Mouse (Mus musculus) forebrain, embryonic 13.5 days (tissue): Measurements from ENCODE around the gene Sgcb. TPM values are rescaled to one million over a fixed set of nuclear protein-coding genes. Genes with fewer than 3 reads are reported as not detected.

ENCODE experiments used
- ATAC-seq: fragments of 200-750 bp; cut with Nextera tagmentation; 2 replicates; pipeline ENCODE4 v1.8.0; 2017
- H3K27ac ChIP-seq: fragments of 300-500 bp; sonication (generic); 2 replicates; pipeline ENCODE4 v1.5.1; 2015; ENCODE audit warnings: inconsistent platforms, mild to moderate bottlenecking, moderate library complexity
- H3K27me3 ChIP-seq: fragments of 300-500 bp; sonication (generic); 2 replicates; pipeline ENCODE4 v1.6.1; 2015; ENCODE audit warnings: mild to moderate bottlenecking, inconsistent platforms
- H3K36me3 ChIP-seq: fragments of 300-500 bp; sonication (generic); 2 replicates; pipeline ENCODE4 v1.6.1; 2015; ENCODE audit warnings: mild to moderate bottlenecking, inconsistent platforms; ENCODE audit not compliant: poor library complexity, severe bottlenecking
- H3K4me1 ChIP-seq: fragments of 300-500 bp; sonication (generic); 2 replicates; pipeline ENCODE4 v1.6.1; 2015; ENCODE audit warnings: inconsistent platforms
- H3K4me2 ChIP-seq: fragments of 300-500 bp; sonication (generic); 2 replicates; pipeline ENCODE4 v1.6.1; 2015; ENCODE audit warnings: inconsistent platforms, mild to moderate bottlenecking, moderate library complexity
- H3K4me3 ChIP-seq: fragments of 300-500 bp; sonication (generic); 2 replicates; pipeline ENCODE4 v1.5.1; 2015; ENCODE audit warnings: mild to moderate bottlenecking, inconsistent platforms
- H3K9ac ChIP-seq: fragments of 300-500 bp; sonication (generic); 2 replicates; pipeline ENCODE4 v1.6.1; 2015; ENCODE audit warnings: mild to moderate bottlenecking, inconsistent platforms
- H3K9me3 ChIP-seq: fragments of 300-500 bp; sonication (generic); replicated peaks from 2 replicates; pipeline ENCODE4 v1.6.1; 2016; ENCODE audit warnings: inconsistent platforms
- WGBS: fragments of 180-500 bp; shearing (Covaris S2); methylation state at CpG from one replicate; pipeline ENCODE4 v1.1.7; 2015; 5-methylcytosine and 5-hydroxymethylcytosine counted together
- polyA plus RNA-seq: library from polyadenylated mRNA; unstranded; fragments of >200 nt; fragmentation: Nextera tagmentation; extraction: Ambion mirVana; gene quantifications from 2 replicates; pipeline ENCODE4 v1.2.1, GENCODE M21; 2015

The Sgcb gene
- polyA plus RNA-seq, 1 experiment from 2014 or later, result 20.5 TPM

DNA sequence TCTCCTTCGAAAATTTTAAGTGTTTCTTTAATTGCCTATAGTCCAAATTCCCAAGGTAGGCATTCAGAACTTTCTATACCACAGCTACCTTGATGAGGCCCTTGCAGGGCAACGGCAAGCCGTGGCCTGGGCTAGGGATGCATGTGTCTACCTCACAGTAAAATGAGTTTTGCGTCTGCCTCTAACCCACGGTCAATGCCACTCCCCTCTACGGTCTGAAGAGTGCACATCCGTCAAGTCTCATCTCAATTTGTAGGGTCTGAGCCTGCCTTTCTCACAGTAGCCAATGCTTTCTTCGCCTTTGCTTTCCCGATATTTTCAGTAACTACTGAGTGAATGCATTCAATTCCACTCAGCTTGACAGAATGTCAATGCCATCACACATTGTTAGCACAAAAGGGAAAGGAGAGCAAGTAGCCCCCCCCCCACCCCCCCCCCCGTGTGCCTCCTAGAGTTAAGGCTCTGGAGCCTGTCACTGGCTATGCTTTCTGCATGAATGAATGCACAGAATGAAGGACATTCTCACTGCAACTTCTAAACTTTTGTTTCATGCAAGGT is 16.5 kb downstream of the Sgcb start:
- Histone ChIP-seq H3K27me3 (no peaks in the 10 kb centered on the region), H3K4me3 (no peak overlapping the region), H3K4me1 (peaks cover 6% of the 10 kb centered on the region; the same call in 1 of the 2 replicates), H3K4me2 (no peak overlapping the region), H3K36me3 (peaks cover 20% of the 10 kb centered on the region), H3K27ac (no peak overlapping the region), H3K9me3 (no peaks in the 10 kb centered on the region), H3K9ac (no peak overlapping the region)
- 36% methylated on average over 10 of the region's 10 CpGs for WGBS
- ATAC-seq, result no peak

DNA sequence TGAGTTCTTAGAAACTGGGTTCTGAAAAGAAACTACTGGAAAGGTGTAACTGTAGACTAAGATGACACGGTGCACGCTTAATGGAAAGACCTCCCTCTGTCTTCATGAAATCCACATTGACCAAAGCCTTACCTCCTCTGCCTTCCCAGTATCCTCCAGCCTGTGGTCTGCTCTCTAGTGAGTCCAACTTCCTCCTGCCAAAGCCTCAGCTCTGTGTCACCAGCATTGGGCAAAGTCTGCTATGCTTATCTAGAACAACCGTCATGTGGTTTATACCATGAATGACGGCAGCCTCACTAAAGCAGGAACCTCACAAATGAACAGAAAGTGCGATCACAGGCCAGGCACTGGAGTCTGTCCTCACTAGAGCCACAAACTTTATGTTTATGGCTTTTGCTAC is 17.4 kb downstream of the Sgcb start:
- Histone ChIP-seq H3K4me3 (no peak overlapping the region), H3K27ac (no peak overlapping the region), H3K36me3 (peaks cover 14% of the 10 kb centered on the region), H3K4me1 (peaks cover 6% of the 10 kb centered on the region; the same call in 1 of the 2 replicates), H3K9ac (no peak overlapping the region), H3K9me3 (no peaks in the 10 kb centered on the region), H3K27me3 (no peaks in the 10 kb centered on the region), H3K4me2 (no peak overlapping the region)
- ATAC-seq, result no peak
- 91% methylated on average over 5 of the region's 5 CpGs for WGBS

DNA sequence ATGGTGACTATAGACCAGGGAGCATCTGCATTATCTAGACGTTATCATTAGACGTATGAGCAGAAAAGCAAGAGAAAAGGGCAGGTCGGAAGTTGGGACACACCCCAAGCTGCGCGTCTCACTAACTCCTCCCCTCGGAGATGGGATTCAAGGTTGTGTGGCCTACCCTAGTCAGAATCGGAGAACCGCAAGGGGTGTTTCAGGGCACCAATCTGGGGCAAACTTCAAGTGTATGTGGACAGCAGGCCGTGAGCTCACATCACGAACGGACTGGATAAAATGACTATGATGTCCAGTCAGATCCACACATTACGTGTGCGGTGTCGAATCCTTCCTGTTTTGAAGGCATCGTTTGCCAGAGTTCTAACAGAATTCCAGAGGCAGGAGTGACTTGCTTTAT is 19.6 kb downstream of the Sgcb start:
- WGBS, result 74% methylated on average over 15 of the region's 15 CpGs

DNA sequence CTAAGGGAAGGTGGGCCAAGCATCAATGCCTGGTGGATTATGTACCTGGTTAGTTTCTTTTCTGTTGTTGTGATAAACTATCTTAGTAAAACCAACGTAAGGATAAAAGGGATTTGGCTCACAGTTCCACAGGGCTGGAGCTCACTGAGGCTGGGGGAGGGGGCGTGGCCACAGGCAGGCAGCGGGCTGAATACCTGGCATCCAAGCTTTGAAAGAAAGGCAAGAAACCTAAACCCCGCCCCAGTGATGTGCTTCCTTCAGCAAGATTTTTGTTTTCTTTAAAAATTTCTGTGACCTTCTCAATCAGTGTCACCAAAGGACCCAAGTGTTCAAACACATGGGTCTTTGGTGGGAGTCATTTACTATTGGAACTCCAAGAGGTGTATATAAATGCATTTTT is 20.0 kb downstream of the Sgcb start:
- Histone ChIP-seq H3K4me1 (peaks cover 6% of the 10 kb centered on the region; the same call in 1 of the 2 replicates), H3K27me3 (no peaks in the 10 kb centered on the region), H3K36me3 (no peaks in the 10 kb centered on the region), H3K4me3 (no peak overlapping the region), H3K27ac (no peak overlapping the region), H3K4me2 (no peak overlapping the region), H3K9me3 (no peaks in the 10 kb centered on the region), H3K9ac (no peak overlapping the region)
- ATAC-seq, result no peak
- WGBS, result 48% methylated on average over 4 of the region's 4 CpGs

More for the DNA sequence above, 19.6 kb downstream of the Sgcb start:
- ATAC-seq, result no peak
- Histone ChIP-seq H3K9me3 (no peaks in the 10 kb centered on the region), H3K9ac (no peak overlapping the region), H3K4me1 (peaks cover 6% of the 10 kb centered on the region; the same call in 1 of the 2 replicates), H3K4me3 (no peak overlapping the region), H3K36me3 (no peaks in the 10 kb centered on the region), H3K27ac (no peak overlapping the region), H3K27me3 (no peaks in the 10 kb centered on the region), H3K4me2 (no peak overlapping the region)

DNA sequence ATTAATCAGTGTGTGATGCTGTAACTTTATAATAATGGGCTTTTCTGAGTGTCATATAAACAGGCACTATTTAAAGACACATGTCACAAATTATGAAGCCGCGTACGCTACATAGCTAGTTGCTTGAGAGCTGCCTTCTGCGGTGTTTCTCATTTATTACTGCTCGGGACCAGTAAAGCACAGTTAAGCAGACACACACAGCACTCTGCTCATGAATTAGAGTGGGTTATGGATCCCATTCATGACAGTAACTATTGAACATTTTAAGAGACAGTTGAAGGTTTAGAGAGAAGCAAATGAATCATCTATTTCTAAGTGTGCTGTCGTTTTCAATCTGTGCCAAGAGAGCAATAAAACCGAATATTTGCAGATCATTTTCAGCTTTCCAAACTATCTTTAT is 20.7 kb downstream of the Sgcb start:
- Histone ChIP-seq H3K4me3 (no peak overlapping the region), H3K9ac (no peak overlapping the region), H3K4me1 (peaks cover 6% of the 10 kb centered on the region; the same call in 1 of the 2 replicates), H3K9me3 (no peaks in the 10 kb centered on the region), H3K27ac (no peak overlapping the region), H3K27me3 (no peaks in the 10 kb centered on the region), H3K4me2 (no peak overlapping the region), H3K36me3 (no peaks in the 10 kb centered on the region)
- WGBS, result 92% methylated on average over 7 of the region's 7 CpGs
- ATAC-seq, result no peak

DNA sequence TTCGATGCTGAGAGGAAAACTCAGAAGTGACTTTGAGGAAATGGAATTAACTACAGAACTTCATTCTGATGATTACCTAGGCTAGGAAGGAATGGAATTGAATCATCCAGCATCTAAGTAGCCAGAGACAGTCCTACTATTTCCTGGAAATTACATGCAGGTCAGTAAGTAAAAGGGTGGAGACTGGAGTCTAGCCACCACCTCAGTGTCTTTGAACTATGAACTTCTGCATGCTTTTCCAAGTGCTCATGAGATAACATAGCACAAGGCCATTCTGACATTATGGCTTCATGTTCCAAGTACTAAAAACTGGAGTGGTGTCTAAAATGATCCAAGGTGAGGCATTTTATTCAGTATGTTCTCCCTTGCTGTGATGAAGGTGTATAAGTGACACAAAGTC is 22.1 kb downstream of the Sgcb start:
- Histone ChIP-seq H3K4me1 (no peaks in the 10 kb centered on the region), H3K4me2 (no peak overlapping the region), H3K9ac (no peak overlapping the region), H3K4me3 (no peak overlapping the region), H3K27me3 (no peaks in the 10 kb centered on the region), H3K27ac (no peak overlapping the region), H3K9me3 (no peaks in the 10 kb centered on the region; the same call in 1 of the 2 replicates), H3K36me3 (no peaks in the 10 kb centered on the region)
- no peak for ATAC-seq
- 88% methylated on average over 1 of the region's 1 CpGs for WGBS

DNA sequence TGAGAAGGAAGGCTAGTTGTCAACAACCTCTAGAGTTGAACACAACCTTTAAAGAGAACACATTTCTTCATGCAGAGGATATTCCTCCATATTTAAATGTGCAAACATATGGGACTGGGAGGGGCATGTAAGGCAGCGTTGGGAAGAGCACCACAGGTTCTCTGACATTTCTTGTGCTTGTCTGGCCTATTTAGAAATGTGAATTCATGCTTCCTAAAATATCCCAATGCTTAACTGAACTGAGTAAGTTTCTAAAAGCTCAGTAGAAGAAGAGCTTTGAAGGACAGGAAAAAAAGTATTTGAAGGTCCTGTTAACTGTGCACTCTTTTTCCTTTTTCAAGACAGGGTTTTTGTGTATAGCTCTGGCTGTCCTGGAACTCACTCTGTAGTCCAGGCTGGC is 28.6 kb downstream of the Sgcb start:
- H3K27me3 ChIP-seq, result no peaks in the 10 kb centered on the region
- H3K27ac ChIP-seq, result no peak overlapping the region
- no peak overlapping the region for H3K9ac ChIP-seq
- no peaks in the 10 kb centered on the region for H3K4me1 ChIP-seq
- ATAC-seq, result no peak
- no peaks in the 10 kb centered on the region; the same call in 1 of the 2 replicates for H3K9me3 ChIP-seq
- H3K36me3 ChIP-seq, result no peaks in the 10 kb centered on the region
- WGBS, result 80% methylated on average over 1 of the region's 1 CpGs
- H3K4me3 ChIP-seq, result no peak overlapping the region
- no peak overlapping the region for H3K4me2 ChIP-seq

DNA sequence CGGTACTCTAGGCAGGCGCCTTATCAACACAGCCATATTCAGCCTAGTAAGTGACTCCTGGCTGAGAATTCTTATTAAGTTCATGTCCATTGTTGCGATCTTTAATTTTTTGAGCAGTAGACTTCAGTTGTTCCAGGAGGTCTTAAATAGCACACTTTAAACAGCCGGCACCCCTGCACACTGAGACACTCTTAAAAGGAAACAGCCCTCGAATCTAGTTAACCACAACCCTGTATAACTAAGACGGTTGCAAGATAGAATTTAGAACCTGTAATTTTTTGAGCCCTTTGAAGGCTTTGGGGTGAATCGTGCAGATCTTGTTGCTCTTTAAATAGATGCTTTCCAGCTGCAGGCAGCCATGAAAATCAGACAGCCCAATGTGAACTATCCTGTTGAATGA is 32.4 kb downstream of the Sgcb start:
- no peak for ATAC-seq
- WGBS, result 85% methylated on average over 7 of the region's 7 CpGs
- H3K9me3 ChIP-seq, result no peaks in the 10 kb centered on the region

DNA sequence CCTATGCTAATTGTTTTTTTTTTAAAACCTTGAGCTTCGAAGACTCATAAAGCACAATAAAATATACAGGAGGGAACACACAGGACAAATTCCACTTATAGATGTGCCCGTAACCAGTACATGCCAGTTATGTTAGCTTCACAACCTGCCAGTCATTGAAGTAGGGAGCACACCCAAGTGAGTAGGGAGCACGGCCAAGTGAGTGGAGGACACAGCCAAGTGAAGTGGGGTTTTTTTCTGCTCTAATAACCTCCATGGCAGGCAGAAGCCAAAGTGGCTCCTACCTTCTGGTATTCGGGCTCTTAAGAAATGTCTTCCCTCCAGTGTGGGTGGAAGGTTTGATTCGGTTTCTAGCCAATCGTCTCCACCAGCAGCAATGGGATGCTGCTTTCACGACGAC is 34.3 kb downstream of the Sgcb start:
- WGBS, result 92% methylated on average over 8 of the region's 8 CpGs
- H3K4me2 ChIP-seq, result no peak overlapping the region
- no peak for ATAC-seq
- H3K36me3 ChIP-seq, result no peaks in the 10 kb centered on the region
- no peaks in the 10 kb centered on the region for H3K9me3 ChIP-seq
- H3K4me1 ChIP-seq, result no peaks in the 10 kb centered on the region
- H3K27me3 ChIP-seq, result no peaks in the 10 kb centered on the region
- H3K9ac ChIP-seq, result no peak overlapping the region
- no peak overlapping the region for H3K27ac ChIP-seq
- no peak overlapping the region for H3K4me3 ChIP-seq

More for the DNA sequence above, 32.4 kb downstream of the Sgcb start:
- Histone ChIP-seq H3K9ac (no peak overlapping the region), H3K27ac (no peak overlapping the region), H3K4me1 (no peaks in the 10 kb centered on the region), H3K4me3 (no peak overlapping the region), H3K27me3 (no peaks in the 10 kb centered on the region), H3K4me2 (no peak overlapping the region), H3K36me3 (no peaks in the 10 kb centered on the region)

DNA sequence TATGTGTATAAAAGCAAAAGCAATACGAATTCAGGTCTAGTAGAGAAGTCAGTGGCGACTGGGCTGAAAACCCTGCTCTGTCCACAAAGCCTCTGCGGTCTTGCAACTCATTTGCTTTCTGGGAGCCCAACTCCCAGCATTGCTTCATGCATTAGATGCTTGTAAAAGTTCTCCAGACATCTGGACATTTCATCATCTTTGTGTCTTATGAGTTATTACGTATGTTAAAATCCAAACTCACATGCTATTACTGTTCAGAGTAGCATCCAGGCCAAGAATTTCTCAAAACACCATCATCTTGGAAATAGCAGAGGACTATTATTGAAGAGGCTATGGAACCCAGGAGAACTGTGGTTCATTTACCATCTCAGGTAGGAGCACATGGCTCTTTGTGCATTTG is 36.5 kb downstream of the Sgcb start:
- WGBS, result 94% methylated on average over 4 of the region's 4 CpGs
- H3K36me3 ChIP-seq, result no peaks in the 10 kb centered on the region

DNA sequence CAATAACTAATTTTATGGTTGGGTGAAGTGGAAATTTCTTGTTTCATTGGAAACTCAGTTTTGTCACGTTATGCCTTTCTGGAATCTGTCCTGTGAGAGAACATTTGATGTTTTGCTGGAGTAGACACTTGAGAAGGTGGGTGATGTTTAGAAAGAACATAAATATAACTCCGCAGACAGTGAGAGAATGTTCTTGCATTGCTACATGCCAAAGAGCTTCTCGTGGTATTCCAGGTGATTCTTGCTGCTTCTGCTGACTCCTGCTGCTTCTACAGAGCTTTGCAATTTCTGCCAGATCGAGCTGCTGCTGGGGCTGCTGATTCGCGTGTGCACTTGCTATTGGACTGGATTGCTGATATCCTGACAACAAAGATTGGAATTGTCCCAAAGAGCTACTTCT is 42.6 kb downstream of the Sgcb start:
- H3K36me3 ChIP-seq, result no peaks in the 10 kb centered on the region
- WGBS, result 94% methylated on average over 6 of the region's 6 CpGs
- H3K4me3 ChIP-seq, result no peak overlapping the region
- H3K4me2 ChIP-seq, result no peak overlapping the region
- no peaks in the 10 kb centered on the region; the same call in 1 of the 2 replicates for H3K9me3 ChIP-seq
- no peaks in the 10 kb centered on the region for H3K27me3 ChIP-seq
- no peak overlapping the region for H3K27ac ChIP-seq
- no peak for ATAC-seq
- H3K4me1 ChIP-seq, result peaks cover 16% of the 10 kb centered on the region
- H3K9ac ChIP-seq, result no peak overlapping the region

More for the DNA sequence above, 36.5 kb downstream of the Sgcb start:
- no peak overlapping the region for H3K9ac ChIP-seq
- no peaks in the 10 kb centered on the region for H3K27me3 ChIP-seq
- no peaks in the 10 kb centered on the region for H3K4me1 ChIP-seq
- ATAC-seq, result no peak
- H3K4me3 ChIP-seq, result no peak overlapping the region
- no peaks in the 10 kb centered on the region; the same call in 1 of the 2 replicates for H3K9me3 ChIP-seq
- no peak overlapping the region for H3K27ac ChIP-seq
- H3K4me2 ChIP-seq, result no peak overlapping the region

DNA sequence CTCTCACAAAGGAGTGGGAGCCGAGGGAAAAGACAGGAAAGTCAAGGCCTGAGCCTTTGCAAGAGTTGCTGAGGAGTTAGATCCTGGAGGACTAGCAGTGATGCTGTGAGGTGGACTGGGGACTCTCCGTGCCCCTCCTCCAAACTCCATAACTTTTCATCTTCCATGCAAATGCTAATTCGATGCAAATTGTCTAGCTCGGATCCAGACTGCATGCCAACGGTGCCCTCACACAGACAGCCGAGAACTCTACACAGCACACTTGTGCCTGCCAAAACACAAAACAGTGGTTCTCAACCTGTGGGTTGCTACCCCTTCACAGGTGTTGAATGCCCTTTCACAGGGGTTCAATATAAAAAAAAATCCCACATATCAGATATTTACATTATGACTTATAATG is 43.0 kb downstream of the Sgcb start:
- WGBS, result 81% methylated on average over 6 of the region's 6 CpGs
- H3K4me3 ChIP-seq, result no peak overlapping the region
- H3K36me3 ChIP-seq, result no peaks in the 10 kb centered on the region
- peaks cover 17% of the 10 kb centered on the region for H3K4me1 ChIP-seq
- no peak overlapping the region for H3K4me2 ChIP-seq
- H3K27ac ChIP-seq, result no peak overlapping the region
- no peak overlapping the region for H3K9ac ChIP-seq
- no peak for ATAC-seq
- H3K9me3 ChIP-seq, result no peaks in the 10 kb centered on the region; the same call in 1 of the 2 replicates
- H3K27me3 ChIP-seq, result no peaks in the 10 kb centered on the region

DNA sequence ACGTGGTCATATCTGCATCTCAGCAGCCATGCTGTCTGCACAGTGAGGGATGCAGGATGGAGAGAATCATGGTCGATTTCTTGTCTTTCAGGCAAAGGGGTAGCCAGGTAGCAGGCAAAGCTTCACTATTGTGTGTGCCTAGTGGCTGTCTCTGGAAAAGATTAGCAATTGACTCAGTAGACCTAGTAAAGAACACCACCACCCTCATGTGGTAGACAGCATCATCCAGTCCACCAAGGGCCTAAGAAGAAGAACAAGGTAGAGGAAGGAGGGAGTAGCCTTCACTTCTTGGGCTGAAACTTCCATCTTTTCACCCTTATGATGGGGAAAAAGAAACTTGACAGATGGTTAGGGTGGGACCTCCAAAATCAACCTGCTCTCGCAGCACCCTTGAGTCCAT is 44.7 kb downstream of the Sgcb start:
- ATAC-seq, result no peak
- Histone ChIP-seq H3K27ac (no peak overlapping the region), H3K9ac (no peak overlapping the region), H3K36me3 (no peaks in the 10 kb centered on the region), H3K4me3 (no peak overlapping the region), H3K27me3 (no peaks in the 10 kb centered on the region), H3K4me2 (no peak overlapping the region), H3K4me1 (peaks cover 24% of the 10 kb centered on the region), H3K9me3 (no peaks in the 10 kb centered on the region; the same call in 1 of the 2 replicates)
- 84% methylated on average over 3 of the region's 3 CpGs for WGBS
